Mouse (Mus musculus): ENCODE data around the gene Cd209e.
A peak's percentile ranks its signal among the peaks of the same experiment; 100 is the strongest.
"Not testable (repeated sequence)": the region's sequence is repeated elsewhere in the genome, so short reads cannot be mapped to it uniquely, and the experiment has no call there.

Cd209e gene

DNA sequence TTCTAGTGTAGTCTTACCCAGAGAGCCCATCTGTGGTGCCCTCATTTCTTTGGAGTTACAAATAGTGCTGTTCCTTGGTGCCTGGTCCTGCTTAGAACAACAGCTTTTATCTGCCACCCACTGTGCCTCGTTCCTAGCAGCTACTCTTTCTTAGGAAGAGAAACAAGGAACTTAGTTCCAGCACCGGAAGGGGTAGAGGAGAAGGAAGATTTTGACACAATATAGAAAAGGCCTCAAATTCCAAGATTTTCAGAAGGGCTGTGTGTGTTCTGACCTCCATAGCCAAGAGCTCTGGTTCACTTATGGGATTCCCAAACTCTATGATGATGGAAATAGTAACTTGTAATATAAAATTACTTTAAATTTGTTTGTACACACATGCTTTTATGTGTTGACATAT lies at the start of gene Cd209e:
Cd209e (minus strand) TSS at position 101 of the 400 bp plus-strand sequence.
- no peak for DNase-seq (ENCODE audit: low spot score)

DNA sequence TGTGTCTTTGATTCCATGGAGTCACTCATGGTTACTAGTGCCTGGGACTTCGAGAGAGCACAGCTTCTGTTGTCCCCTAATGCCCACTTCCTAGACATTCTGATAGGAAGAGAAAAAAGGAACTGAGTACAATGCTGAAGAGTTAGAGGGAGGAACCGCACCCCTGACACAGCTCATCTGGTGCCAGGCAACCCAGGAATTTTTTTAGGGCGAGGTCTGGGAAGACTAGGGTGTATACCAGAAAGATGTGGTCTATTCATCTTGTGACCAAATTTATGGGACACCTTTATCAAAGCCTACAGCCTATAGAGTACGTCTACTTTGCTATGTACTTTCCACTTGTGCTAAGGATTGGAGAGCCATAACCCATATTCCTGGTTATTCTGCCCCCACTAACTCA lies 24.3 kb upstream of the Cd209e start, which contains the start of gene Cd209d:
Cd209d (minus strand) TSS at position 101 of the 400 bp plus-strand sequence.
- no peak for DNase-seq (ENCODE audit: low spot score)

- DNase-seq (ENCODE audit: low spot score), result no peak
Measured at GRCm38 (mm10) chr8:3876121-3876520, 22.0 kb upstream of the Cd209e start.

DNA sequence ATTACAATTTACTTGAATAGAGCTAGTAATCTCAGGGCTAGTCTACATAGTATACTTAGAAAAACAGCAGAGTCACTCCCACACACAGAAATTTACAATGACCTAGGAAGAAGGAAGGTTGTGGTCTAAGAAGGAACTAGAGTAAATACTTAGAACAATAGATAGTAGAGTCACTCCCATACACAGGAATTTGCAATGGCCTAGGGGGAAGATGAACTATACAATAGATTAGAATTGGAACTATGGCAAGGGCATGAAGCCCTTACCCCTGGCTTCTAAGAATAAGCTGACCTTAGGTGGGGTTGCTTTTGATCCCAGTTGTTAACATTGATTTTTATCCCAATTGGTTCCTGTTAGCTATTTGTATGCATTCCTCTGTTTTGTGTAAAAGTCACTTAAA lies 8.6 kb upstream of the Cd209e start:
- DNase-seq (ENCODE audit: low spot score), result not testable (repeated sequence)

GRCm38 (mm10) chr8:3803091-3803490 lies 51.0 kb downstream of the Cd209e start:
- peak; percentile 38 for DNase-seq (ENCODE audit: low spot score)
